Mouse (Mus musculus) CD4-positive helper T cell, adult 2 months (primary cell): Measurements from ENCODE around the gene BC016579.

Experiments
- DNase-seq: peaks from one replicate; pipeline ENCODE4 v3.0.0-alpha.2; 2012; ENCODE audit warnings: low read depth, missing footprints, low spot score

The BC016579 gene

GRCm38 (mm10) chr16:45653934-45654332 lies at the start of gene BC016579:
TSS of gene BC016579 (minus strand) at chr16:45654068.
- DNase-seq, result peak; percentile 16

GRCm38 (mm10) chr16:45699301-45699700 lies 45.4 kb upstream of the BC016579 start:
- no peak for DNase-seq

- DNase-seq, result no peak
Observed at GRCm38 (mm10) chr16:45697996-45698395, 44.1 kb upstream of the BC016579 start.

- DNase-seq, result no peak
Observed at GRCm38 (mm10) chr16:45695445-45696160, 41.7 kb upstream of the BC016579 start.

- DNase-seq, result no peak
Observed at GRCm38 (mm10) chr16:45693558-45693957, 39.7 kb upstream of the BC016579 start, which contains the start of gene Tmprss7. TSS of gene Tmprss7 (minus strand) at chr16:45693658.

- DNase-seq, result no peak
Observed at GRCm38 (mm10) chr16:45692851-45693250, 39.0 kb upstream of the BC016579 start.

- peak; percentile 77 for DNase-seq
Observed at GRCm38 (mm10) chr16:45690178-45690577, 36.3 kb upstream of the BC016579 start.

- DNase-seq, result no peak
Observed at GRCm38 (mm10) chr16:45686833-45687232, 33.0 kb upstream of the BC016579 start.

GRCm38 (mm10) chr16:45685295-45685694 lies 31.4 kb upstream of the BC016579 start:
- DNase-seq, result no peak

GRCm38 (mm10) chr16:45684815-45685214 lies 30.9 kb upstream of the BC016579 start:
- DNase-seq, result peak; percentile 24

GRCm38 (mm10) chr16:45676462-45676861 lies 22.6 kb upstream of the BC016579 start:
- DNase-seq, result peak; percentile 10

GRCm38 (mm10) chr16:45670005-45670404 lies 16.1 kb upstream of the BC016579 start:
- DNase-seq, result no peak

- DNase-seq, result no peak
Observed at GRCm38 (mm10) chr16:45668178-45668577, 14.3 kb upstream of the BC016579 start.

- DNase-seq, result peak; percentile 10
Observed at GRCm38 (mm10) chr16:45666136-45666535, 12.3 kb upstream of the BC016579 start.

- DNase-seq, result no peak
Observed at GRCm38 (mm10) chr16:45662381-45662780, 8.5 kb upstream of the BC016579 start.

GRCm38 (mm10) chr16:45659596-45659995 lies 5.7 kb upstream of the BC016579 start:
- no peak for DNase-seq

GRCm38 (mm10) chr16:45658248-45658647 lies 4.4 kb upstream of the BC016579 start:
- no peak for DNase-seq

GRCm38 (mm10) chr16:45657574-45658159 lies 3.8 kb upstream of the BC016579 start:
- DNase-seq, result no peak

GRCm38 (mm10) chr16:45654465-45654864 lies 597 bp upstream of the BC016579 start:
- no peak for DNase-seq

GRCm38 (mm10) chr16:45653009-45653933 lies 597 bp downstream of the BC016579 start:
- peak; percentile 33 for DNase-seq

GRCm38 (mm10) chr16:45651497-45651896 lies 2.4 kb downstream of the BC016579 start:
- no peak for DNase-seq

- DNase-seq, result no peak
Observed at GRCm38 (mm10) chr16:45644380-45644779, 9.5 kb downstream of the BC016579 start.
